Mouse (Mus musculus) intestine, embryonic 15.5 days (tissue): Measurements from ENCODE around the gene Rps6kb2. TPM values are rescaled to one million over a fixed set of nuclear protein-coding genes. Genes with fewer than 3 reads are reported as not detected.

Source experiments
- ATAC-seq: fragments of 200-750 bp; cut with Nextera tagmentation; 2 replicates; pipeline ENCODE4 v1.8.0; 2017; ENCODE audit warnings: moderate TSS enrichment, moderate library complexity
- H3K27ac ChIP-seq: fragments of 300-500 bp; sonication (generic); 2 replicates; pipeline ENCODE4 v1.5.1; 2015; ENCODE audit warnings: mild to moderate bottlenecking, inconsistent platforms
- H3K27me3 ChIP-seq: fragments of 300-500 bp; sonication (generic); replicated peaks from 2 replicates; pipeline ENCODE4 v1.6.1; 2015; ENCODE audit warnings: inconsistent platforms
- H3K36me3 ChIP-seq: fragments of 300-500 bp; sonication (generic); 2 replicates; pipeline ENCODE4 v1.6.1; 2015; ENCODE audit warnings: inconsistent platforms
- H3K4me1 ChIP-seq: fragments of 300-500 bp; sonication (generic); replicated peaks from 2 replicates; pipeline ENCODE4 v1.6.1; 2015; ENCODE audit warnings: inconsistent platforms
- H3K4me2 ChIP-seq: fragments of 300-500 bp; sonication (generic); replicated peaks from 2 replicates; pipeline ENCODE4 v1.6.1; 2015; ENCODE audit warnings: mild to moderate bottlenecking, inconsistent platforms
- H3K4me3 ChIP-seq: fragments of 300-500 bp; sonication (generic); replicated peaks from 2 replicates; pipeline ENCODE4 v1.5.1; 2015; ENCODE audit warnings: inconsistent platforms
- H3K9ac ChIP-seq: fragments of 300-500 bp; sonication (generic); 2 replicates; pipeline ENCODE4 v1.6.1; 2015; ENCODE audit warnings: inconsistent platforms
- H3K9me3 ChIP-seq: fragments of 300-500 bp; sonication (generic); 2 replicates; pipeline ENCODE4 v1.6.1; 2016; ENCODE audit warnings: inconsistent platforms
- WGBS: fragments of 180-500 bp; shearing (Covaris S2); methylation state at CpG from one replicate; pipeline ENCODE4 v1.1.7; 2015; 5-methylcytosine and 5-hydroxymethylcytosine counted together
- polyA plus RNA-seq: library from polyadenylated mRNA; unstranded; fragments of >200 nt; fragmentation: Nextera tagmentation; extraction: Ambion mirVana; gene quantifications from 2 replicates; pipeline ENCODE4 v1.2.1, GENCODE M21; 2015

Rps6kb2 gene
- polyA plus RNA-seq, 1 experiment from 2014 or later = 40.7 TPM

DNA sequence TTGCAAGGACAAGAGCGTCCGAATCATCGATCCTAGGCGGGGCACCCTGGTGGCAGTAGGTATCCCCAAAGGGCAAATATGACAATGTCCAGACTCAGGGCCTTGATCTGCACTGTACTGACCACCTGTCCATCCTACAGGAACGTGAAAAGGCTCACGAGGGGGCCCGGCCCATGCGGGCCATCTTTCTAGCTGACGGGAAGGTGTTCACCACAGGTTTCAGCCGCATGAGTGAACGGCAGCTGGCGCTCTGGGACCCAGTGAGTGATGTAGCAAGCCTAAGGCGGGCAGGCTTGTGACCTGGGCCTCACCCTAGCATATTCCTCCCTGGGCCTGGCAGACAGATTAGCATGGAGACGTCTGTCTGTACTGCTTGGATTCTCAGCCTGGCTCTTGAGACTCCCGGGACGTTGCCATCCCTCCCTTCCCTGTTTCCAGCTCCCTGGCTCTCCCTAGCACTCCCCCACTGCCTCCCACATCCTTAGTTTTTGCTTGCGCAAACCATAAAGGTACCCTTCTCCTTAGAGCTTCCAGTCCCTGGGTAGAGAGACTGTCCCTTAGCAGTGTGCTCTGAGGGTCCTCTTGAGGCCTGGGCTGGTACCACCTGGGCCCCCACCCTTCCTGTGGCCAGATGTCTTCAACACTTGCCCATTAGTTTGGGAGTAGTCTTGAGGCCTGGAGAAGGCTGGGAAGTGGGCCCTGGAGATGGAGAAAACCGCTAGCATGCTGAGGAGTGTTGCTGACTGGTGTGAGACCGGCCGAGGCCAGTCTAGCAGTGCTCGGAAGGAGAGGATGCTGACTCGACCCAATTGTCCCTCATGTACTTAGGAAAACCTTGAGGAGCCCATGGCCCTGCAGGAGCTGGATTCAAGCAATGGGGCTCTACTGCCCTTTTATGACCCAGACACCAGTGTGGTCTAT lies 12.3 kb downstream of the Rps6kb2 start:
- Histone ChIP-seq H3K4me3 (no peak overlapping the region), H3K27me3 (no peaks in the 10 kb centered on the region), H3K9ac (no peak overlapping the region), H3K4me1 (peaks cover 18% of the 10 kb centered on the region), H3K27ac (no peak overlapping the region), H3K4me2 (no peak overlapping the region), H3K9me3 (no peaks in the 10 kb centered on the region), H3K36me3 (peaks cover 9% of the 10 kb centered on the region)
- 89% methylated on average over 22 of the region's 22 CpGs for WGBS
- ATAC-seq = no peak

DNA sequence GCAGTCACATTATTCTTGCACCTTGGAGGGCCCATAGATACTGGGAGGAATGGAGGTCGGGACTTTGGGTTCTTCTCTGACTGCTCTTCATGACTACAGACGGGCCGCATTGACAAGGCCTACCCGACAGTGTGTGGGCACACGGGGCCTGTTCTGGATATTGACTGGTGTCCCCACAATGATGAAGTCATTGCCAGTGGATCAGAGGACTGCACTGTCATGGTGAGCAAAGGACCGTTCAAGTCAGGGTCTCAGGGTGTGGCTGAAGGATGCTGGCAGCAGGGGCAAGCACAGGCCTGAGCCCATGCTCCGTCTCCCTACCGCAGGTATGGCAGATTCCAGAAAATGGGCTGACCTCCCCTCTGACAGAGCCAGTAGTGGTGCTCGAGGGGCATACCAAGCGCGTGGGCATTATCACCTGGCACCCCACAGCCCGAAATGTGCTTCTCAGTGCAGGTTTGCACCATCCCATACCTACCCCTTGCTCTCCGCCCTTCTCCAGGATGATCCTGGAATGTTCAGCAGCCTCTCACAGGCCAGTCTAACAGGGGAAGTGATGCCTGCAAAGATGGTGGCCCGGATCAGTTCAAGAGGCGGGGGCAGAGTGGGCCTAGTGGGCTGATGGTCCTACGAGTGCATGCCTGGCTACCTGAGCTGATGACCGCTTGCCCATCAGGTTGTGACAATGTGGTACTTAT lies 13.2 kb downstream of the Rps6kb2 start:
- Histone ChIP-seq H3K4me3 (peak overlapping the region; percentile 91), H3K27ac (no peak overlapping the region), H3K4me1 (peaks cover 18% of the 10 kb centered on the region), H3K36me3 (peaks cover 9% of the 10 kb centered on the region), H3K9me3 (no peaks in the 10 kb centered on the region), H3K4me2 (peak overlapping the region; percentile 82), H3K27me3 (no peaks in the 10 kb centered on the region), H3K9ac (0 out of 2 replicates have a peak overlapping the region, but pooled peaks have one; percentile 91)
- WGBS = 92% methylated on average over 17 of the region's 17 CpGs
- 0 out of 2 replicates have a peak, but pooled peaks have one; percentile 4 for ATAC-seq

DNA sequence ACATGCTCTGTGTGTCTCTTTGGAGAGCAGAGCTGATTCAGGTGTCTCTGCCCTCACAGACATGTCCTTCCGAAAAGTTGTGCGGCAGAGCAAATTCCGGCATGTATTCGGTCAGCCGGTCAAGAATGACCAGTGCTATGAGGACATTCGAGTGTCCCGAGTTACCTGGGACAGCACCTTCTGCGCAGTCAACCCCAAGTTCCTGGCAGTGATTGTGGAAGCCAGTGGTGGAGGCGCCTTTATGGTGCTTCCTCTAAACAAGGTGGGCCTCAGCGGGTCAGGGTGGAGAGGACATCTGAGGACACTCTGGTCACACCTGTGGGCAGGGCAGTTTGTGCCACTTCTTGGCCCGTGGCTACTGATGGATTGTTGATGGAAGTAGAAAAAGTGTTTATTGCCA lies 13.9 kb downstream of the Rps6kb2 start:
- ATAC-seq = 0 out of 2 replicates have a peak, but pooled peaks have one; percentile 5
- Histone ChIP-seq H3K4me3 (peak overlapping the region; percentile 91), H3K4me2 (peak overlapping the region; percentile 82), H3K27ac (no peak overlapping the region; the same call in 1 of the 2 replicates), H3K4me1 (peaks cover 18% of the 10 kb centered on the region), H3K9me3 (no peaks in the 10 kb centered on the region), H3K36me3 (peaks cover 9% of the 10 kb centered on the region), H3K9ac (peak overlapping the region; percentile 91), H3K27me3 (no peaks in the 10 kb centered on the region)
- WGBS = 79% methylated on average over 11 of the region's 11 CpGs

DNA sequence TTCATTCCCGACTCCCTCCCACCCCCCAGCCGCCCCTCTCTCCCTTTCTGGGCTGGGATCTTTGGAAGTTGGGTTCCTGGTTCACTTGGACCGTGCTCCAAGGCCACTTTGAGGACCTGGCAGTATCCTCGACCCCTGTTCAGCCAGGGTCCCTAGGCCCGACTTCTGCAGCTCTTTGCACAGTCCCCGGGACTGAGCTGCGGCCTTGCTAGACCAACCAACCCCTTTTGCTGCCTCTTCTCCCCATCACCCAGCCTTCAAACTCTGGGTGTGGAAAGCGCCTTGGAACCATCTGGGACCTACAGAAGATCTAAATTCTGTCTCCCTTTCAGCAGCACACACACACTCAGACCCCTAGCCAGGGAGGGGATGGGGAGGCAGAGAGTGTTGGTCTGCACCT lies 14.3 kb downstream of the Rps6kb2 start:
- Histone ChIP-seq H3K4me2 (peak overlapping the region; percentile 82), H3K4me3 (peak overlapping the region; percentile 91), H3K27ac (peak overlapping the region; percentile 72), H3K27me3 (no peaks in the 10 kb centered on the region), H3K9ac (peak overlapping the region; percentile 91), H3K4me1 (peaks cover 18% of the 10 kb centered on the region), H3K9me3 (no peaks in the 10 kb centered on the region), H3K36me3 (peaks cover 9% of the 10 kb centered on the region)
- ATAC-seq = peak; percentile 55; the same call in 1 of the 2 replicates
- under 1% methylated on average over 7 of the region's 8 CpGs for WGBS

DNA sequence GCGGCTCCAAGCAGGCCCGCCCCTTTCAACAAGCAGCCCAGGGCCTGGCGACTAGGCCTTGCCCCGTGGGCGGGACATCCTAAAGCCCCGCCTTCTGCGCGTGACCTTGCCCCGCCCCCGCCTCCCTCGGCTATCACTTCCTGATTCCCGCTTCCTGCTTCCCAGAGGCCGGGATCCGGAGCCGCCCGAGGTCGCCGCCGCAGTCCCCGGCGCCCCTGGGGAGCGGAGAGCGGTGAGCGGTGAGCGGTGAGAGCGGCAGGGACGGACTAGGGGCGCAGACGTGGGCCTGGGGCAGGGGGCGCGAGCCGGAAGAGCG lies 14.7 kb downstream of the Rps6kb2 start, which contains the start of gene Coro1b:
Coro1b (plus strand) TSS at position 129 of the 316 bp plus-strand sequence.
- peaks cover 9% of the 10 kb centered on the region for H3K36me3 ChIP-seq
- H3K4me3 ChIP-seq = peak within 1 kb of the TSS; percentile 91
- peak within 1 kb of the TSS; percentile 72 for H3K27ac ChIP-seq
- ATAC-seq = peak; percentile 96
- WGBS = under 1% methylated on average over 31 of the region's 33 CpGs
- no peaks in the 10 kb centered on the region for H3K9me3 ChIP-seq
- no peaks in the 10 kb centered on the region for H3K27me3 ChIP-seq
- H3K4me2 ChIP-seq = peak within 1 kb of the TSS; percentile 82
- peaks cover 18% of the 10 kb centered on the region for H3K4me1 ChIP-seq
- H3K9ac ChIP-seq = peak within 1 kb of the TSS; percentile 91

DNA sequence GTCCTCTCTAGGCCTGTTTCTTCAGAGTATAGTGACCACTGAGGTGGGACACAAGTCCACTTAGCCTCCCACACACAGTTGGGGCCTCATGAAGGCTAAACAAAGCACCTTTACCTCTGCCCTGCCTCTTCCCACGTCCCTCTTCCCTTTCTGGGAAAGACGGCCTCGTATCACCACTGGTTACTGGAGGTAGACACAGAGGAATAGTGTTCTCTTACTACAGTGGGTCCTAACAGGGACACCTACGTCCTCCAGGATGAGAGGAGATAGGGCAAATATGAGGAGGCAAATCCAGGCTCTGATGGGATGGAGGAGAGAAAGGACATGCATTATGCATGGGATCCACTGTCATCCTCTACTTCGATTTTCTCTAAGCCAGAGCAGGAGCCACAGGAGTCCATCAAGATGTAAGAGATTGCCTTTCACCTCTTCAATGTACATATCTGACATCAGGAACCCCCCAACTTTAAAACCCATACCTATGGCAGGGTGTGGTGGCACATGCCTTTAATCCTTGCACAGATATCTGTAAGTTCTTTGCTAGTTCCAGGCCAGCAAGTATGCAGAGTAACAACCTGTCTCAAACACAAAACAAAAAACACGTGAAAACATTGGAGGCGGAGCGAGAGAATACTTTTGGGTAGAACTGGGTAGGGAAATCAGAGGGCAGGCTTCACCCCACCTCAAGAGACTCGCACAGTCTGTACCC lies 15.2 kb downstream of the Rps6kb2 start:
- Histone ChIP-seq H3K9ac (peak overlapping the region; percentile 91), H3K4me1 (peaks cover 18% of the 10 kb centered on the region), H3K4me3 (peak overlapping the region; percentile 91), H3K27ac (no peak overlapping the region), H3K27me3 (no peaks in the 10 kb centered on the region), H3K4me2 (peak overlapping the region; percentile 82), H3K36me3 (peaks cover 9% of the 10 kb centered on the region; the same call in 1 of the 2 replicates), H3K9me3 (no peaks in the 10 kb centered on the region)
- peak; percentile 44; the same call in 1 of the 2 replicates for ATAC-seq
- 41% methylated on average over 9 of the region's 9 CpGs for WGBS

DNA sequence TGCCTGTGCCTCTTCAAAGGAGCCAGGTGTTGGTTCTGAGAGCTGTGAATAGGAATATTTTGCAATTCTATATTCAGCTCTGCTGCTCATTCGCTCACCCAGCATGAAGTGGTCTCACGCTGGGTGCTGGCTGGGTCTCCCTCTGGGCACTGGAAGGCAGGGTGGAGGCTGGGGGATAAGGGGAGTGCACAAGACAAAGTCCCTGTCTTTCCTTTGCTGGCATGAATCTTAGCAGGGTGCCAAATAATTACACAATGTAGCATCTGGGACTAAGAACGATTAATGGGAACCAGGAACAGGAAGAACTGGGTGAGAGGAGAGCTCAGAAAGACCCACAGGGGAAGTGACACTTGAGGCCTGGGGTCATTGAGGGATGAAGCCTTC lies 16.1 kb downstream of the Rps6kb2 start:
- Histone ChIP-seq H3K4me2 (no peak overlapping the region), H3K27me3 (no peaks in the 10 kb centered on the region), H3K9ac (no peak overlapping the region), H3K27ac (no peak overlapping the region), H3K4me1 (peaks cover 18% of the 10 kb centered on the region), H3K4me3 (no peak overlapping the region), H3K36me3 (peaks cover 7% of the 10 kb centered on the region; the same call in 1 of the 2 replicates), H3K9me3 (no peaks in the 10 kb centered on the region)
- no peak for ATAC-seq
- WGBS = 63% methylated on average over 3 of the region's 3 CpGs

DNA sequence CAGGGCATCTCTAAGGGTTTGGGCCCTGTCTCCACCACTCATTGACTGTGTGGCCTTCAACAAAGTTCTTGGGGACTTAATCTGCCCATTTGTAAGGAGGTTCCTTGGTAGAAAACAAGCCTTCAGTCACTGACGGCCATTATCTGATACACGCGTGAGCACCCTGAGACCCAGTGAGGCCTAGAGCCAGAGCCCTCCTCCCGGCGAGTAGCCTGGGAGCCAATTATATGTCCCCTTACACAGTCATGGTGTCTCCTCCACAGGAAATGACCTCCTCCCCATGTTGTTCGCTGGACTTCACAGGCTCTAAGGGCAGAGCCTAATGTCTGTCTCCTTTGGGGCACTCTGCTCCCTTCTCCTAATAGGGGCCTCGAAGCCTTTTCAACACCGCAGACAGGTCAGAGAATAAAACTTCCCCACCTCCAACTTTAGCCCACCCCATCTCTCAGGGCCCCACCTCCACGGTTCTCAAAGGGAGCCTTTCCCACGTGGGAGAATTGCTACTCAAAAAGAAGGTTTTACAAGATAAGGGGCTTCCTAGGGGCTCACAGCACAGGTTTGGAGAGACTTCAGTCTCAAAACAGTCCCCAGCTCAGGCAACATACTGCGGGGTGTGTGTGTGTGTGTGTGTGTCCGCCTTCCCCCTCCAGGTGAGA lies 16.7 kb downstream of the Rps6kb2 start:
- Histone ChIP-seq H3K4me1 (peaks cover 18% of the 10 kb centered on the region), H3K9me3 (no peaks in the 10 kb centered on the region), H3K4me2 (no peak overlapping the region), H3K27ac (no peak overlapping the region), H3K27me3 (no peaks in the 10 kb centered on the region), H3K36me3 (peaks cover 7% of the 10 kb centered on the region; the same call in 1 of the 2 replicates), H3K9ac (no peak overlapping the region), H3K4me3 (no peak overlapping the region)
- ATAC-seq = no peak
- WGBS = 65% methylated on average over 12 of the region's 12 CpGs

DNA sequence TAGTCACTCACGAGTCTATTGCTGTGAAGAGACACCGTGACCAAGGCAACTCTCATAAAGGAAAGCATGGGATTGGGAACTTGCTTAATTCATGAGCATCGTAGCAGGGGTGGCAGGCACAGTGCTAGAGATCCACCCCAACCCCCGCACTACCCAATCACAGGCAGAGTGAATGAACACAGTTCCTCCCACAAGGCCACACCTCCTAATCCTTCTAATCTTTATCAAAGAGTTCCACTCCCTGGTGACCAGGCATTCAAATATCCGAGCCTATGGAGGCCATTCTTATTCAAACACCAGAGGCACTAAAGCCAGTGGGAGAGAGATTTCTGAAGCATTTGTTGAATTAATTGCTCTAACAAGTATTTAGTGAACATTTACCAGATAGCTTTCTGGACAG lies 17.2 kb downstream of the Rps6kb2 start:
- no peak for ATAC-seq
- Histone ChIP-seq H3K9me3 (no peaks in the 10 kb centered on the region), H3K27ac (no peak overlapping the region), H3K4me2 (no peak overlapping the region), H3K4me3 (no peak overlapping the region), H3K27me3 (no peaks in the 10 kb centered on the region), H3K36me3 (peaks cover 4% of the 10 kb centered on the region; the same call in 1 of the 2 replicates), H3K9ac (no peak overlapping the region), H3K4me1 (peaks cover 18% of the 10 kb centered on the region)
- 86% methylated on average over 5 of the region's 5 CpGs for WGBS

DNA sequence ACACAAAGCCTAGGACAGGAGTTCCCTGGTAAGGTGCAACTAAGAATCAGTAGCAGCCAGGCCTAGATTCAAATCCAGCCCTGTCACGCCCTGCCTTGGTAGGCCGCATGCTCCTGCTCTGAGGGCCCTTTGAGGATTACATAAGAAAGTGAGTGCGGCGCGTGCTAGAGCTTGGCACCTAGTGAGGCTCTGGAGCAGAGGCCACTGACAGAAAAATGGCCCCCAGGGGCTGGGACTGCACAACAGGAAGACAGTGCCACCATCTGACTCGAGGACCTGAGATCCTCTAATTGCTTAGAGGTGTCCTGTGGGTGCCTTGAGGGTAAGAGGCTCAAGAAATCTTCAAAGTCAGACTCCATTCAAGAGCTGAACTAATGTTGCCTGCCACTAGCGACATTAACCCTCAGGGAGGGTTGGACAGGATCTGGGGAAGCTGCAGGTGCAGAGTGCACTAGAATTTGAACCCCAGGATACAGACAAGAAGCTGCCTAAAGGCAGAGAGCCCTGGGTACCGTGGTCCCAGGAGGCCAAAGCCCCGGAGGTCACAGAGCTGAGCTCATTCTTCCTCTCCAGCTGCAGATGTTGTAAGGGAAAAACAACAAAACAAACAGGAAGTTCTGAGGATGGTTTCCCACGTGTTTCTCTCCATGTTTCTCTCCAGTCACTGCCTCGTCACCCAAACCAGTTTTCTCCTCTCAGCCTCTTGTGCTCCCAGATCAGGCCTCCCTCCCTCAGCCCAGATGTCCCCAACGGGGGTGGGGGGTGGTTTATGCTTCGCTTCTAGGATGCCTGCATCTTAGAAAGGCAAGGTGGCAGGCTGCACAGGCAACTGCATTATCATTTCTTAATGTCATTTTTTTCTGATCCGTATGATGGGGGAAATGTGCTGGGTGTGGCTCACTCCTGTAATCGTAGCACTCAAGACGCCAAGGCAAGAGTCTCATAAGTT lies 18.3 kb downstream of the Rps6kb2 start:
- 76% methylated on average over 16 of the region's 16 CpGs for WGBS
- H3K36me3 ChIP-seq = no peaks in the 10 kb centered on the region
- H3K27ac ChIP-seq = no peak overlapping the region

More for the DNA sequence above, 18.3 kb downstream of the Rps6kb2 start:
- H3K27me3 ChIP-seq = no peaks in the 10 kb centered on the region
- H3K4me2 ChIP-seq = no peak overlapping the region
- H3K9ac ChIP-seq = no peak overlapping the region
- no peak overlapping the region for H3K4me3 ChIP-seq
- peaks cover 15% of the 10 kb centered on the region for H3K4me1 ChIP-seq
- no peak for ATAC-seq
- no peaks in the 10 kb centered on the region for H3K9me3 ChIP-seq
